Mouse (Mus musculus) central nervous system, embryonic 14 days (tissue): ENCODE results near the gene Pde3b. TPM values are rescaled to one million over a fixed set of nuclear protein-coding genes. Genes with fewer than 3 reads are reported as not detected.

Source experiments
- polyA plus RNA-seq: library from polyadenylated mRNA; depleted of rRNA; stranded (reverse); fragments of >200 nt; gene quantifications from 2 replicates; pipeline ENCODE4 v1.2.3, GENCODE M21; 2012; rRNA removed

The Pde3b gene
- polyA plus RNA-seq, result 10.7 and 11.7 TPM in 2 replicates

GRCm38 (mm10) chr7:114414421-114415335, at the start of gene Pde3b:
Pde3b (plus strand) TSS chr7:114415281.

GRCm38 (mm10) chr7:114562531-114563241, 147.6 kb downstream of the Pde3b start, which contains the start of gene Cyp2r1:
Cyp2r1 (minus strand) TSS chr7:114562972.

Other genes starting within 250 kb of the Pde3b start
- 68.7 and 72.8 TPM in 2 replicates for gene Copb1, start 160.6 kb upstream of the Pde3b start, polyA plus RNA-seq
- gene Psma1, start 139.2 kb upstream of the Pde3b start, polyA plus RNA-seq, result 257 and 295 TPM in 2 replicates
- gene Cyp2r1, start 147.7 kb downstream of the Pde3b start, polyA plus RNA-seq, result 0.55 and 0.59 TPM in 2 replicates
- gene Calca, start 221.1 kb downstream of the Pde3b start, polyA plus RNA-seq, result 16.8 and 24.5 TPM in 2 replicates